Mouse (Mus musculus) liver, embryonic 14.5 days (tissue): ENCODE results near the gene 9930021J03Rik. TPM values are rescaled to one million over a fixed set of nuclear protein-coding genes. Genes with fewer than 3 reads are reported as not detected.

Source experiments
- ATAC-seq: fragments of 200-750 bp; cut with Nextera tagmentation; 2 replicates; pipeline ENCODE4 v1.8.0; 2017; ENCODE audit warnings: moderate number of reproducible peaks, mild to moderate bottlenecking, moderate library complexity; ENCODE audit not compliant: insufficient read depth
- DNase-seq, 3 experiments: peaks; one replicate each; pipeline ENCODE4 v3.0.0-alpha.2; 2012 to 2013; ENCODE audit warnings: low read depth in 3 of 3, low spot score in 3 of 3
- H3K27ac ChIP-seq: fragments of 300-500 bp; sonication (generic); 2 replicates; pipeline ENCODE4 v1.5.1; 2014; ENCODE audit warnings: moderate library complexity, mild to moderate bottlenecking, control low read depth, inconsistent platforms
- H3K27me3 ChIP-seq: fragments of 300-500 bp; sonication (generic); 2 replicates; pipeline ENCODE4 v1.6.1; 2014; ENCODE audit warnings: mild to moderate bottlenecking, low read length, moderate library complexity; ENCODE audit not compliant: control insufficient read depth, insufficient read depth
- H3K36me3 ChIP-seq: fragments of 300-500 bp; sonication (generic); replicated peaks from 2 replicates; pipeline ENCODE4 v1.6.1; 2014; ENCODE audit warnings: low read depth; ENCODE audit not compliant: control insufficient read depth, insufficient read depth
- H3K4me1 ChIP-seq, 2 experiments: fragments of 200-500 bp in 1 of 2; fragments of 300-500 bp in 1 of 2; sonication (generic) in 1 of 2; replicated peaks; 2 replicates each; pipeline ENCODE4 v1.6.1; 2012 to 2014; ENCODE audit warnings: antibody characterized with exemption in 1 of 2, inconsistent platforms in 1 of 2, low read length in 1 of 2; ENCODE audit not compliant: control insufficient read depth in 2 of 2, insufficient read depth in 2 of 2
- H3K4me2 ChIP-seq: fragments of 300-500 bp; sonication (generic); 2 replicates; pipeline ENCODE4 v1.6.1; 2014; ENCODE audit warnings: low read depth, mild to moderate bottlenecking, control low read depth, moderate library complexity
- H3K4me3 ChIP-seq, 2 experiments: fragments of 200-500 bp in 1 of 2; fragments of 300-500 bp in 1 of 2; sonication (generic) in 1 of 2; 2 replicates each; pipeline ENCODE4 v1.5.1; 2012 to 2014; ENCODE audit warnings: low read depth in 2 of 2, low read length in 2 of 2, mild to moderate bottlenecking in 2 of 2, control low read depth in 1 of 2, inconsistent platforms in 1 of 2, moderate library complexity in 1 of 2; ENCODE audit not compliant: insufficient read depth in 1 of 2
- H3K9ac ChIP-seq: fragments of 300-500 bp; sonication (generic); replicated peaks from 2 replicates; pipeline ENCODE4 v1.6.1; 2014; ENCODE audit warnings: mild to moderate bottlenecking, control low read depth, moderate library complexity
- H3K9me3 ChIP-seq: fragments of 300-500 bp; sonication (generic); 2 replicates; pipeline ENCODE4 v1.6.1; 2016; ENCODE audit warnings: low read length, mixed read lengths; ENCODE audit not compliant: control insufficient read depth
- CTCF ChIP-seq: IDR thresholded peaks from 2 replicates; pipeline ENCODE4 v1.5.1; 2016; ENCODE audit warnings: antibody characterized with exemption, low read depth, control low read depth
- EP300 ChIP-seq: IDR thresholded peaks from 2 replicates; pipeline ENCODE4 v1.6.1; 2016; ENCODE audit warnings: antibody characterized with exemption, low read depth
- WGBS: fragments of 180-500 bp; shearing (Covaris S2); extraction: QIAGEN DNeasy Blood & Tissue Kit; methylation state at CpG from one replicate; pipeline ENCODE4 v1.1.7; 2014; ENCODE audit not compliant: insufficient replicate concordance; 5-methylcytosine and 5-hydroxymethylcytosine counted together
- polyA plus RNA-seq, 2 experiments: library from polyadenylated mRNA; depleted of rRNA in 1 of 2; stranded (reverse) in 1 of 2; unstranded in 1 of 2; fragments of >200 nt; fragmentation: Nextera tagmentation in 1 of 2; extraction: Ambion mirVana in 1 of 2; gene quantifications; 2 replicates each; pipeline versions ENCODE4 v1.2.1 to v1.2.3; 2012 to 2014

Gene 9930021J03Rik
- polyA plus RNA-seq, 2 experiments: 1.9 to 4.1 TPM

GRCm38 (mm10) chr19:29701707-29702106 is 104.1 kb downstream of the 9930021J03Rik start:
- WGBS: 54% methylated on average over 4 of the region's 4 CpGs
- DNase-seq (no peak), ATAC-seq (no peak)
- H3K9me3 ChIP-seq: no peaks in the 10 kb centered on the region
- no peak overlapping the region for H3K9ac ChIP-seq
- H3K27ac ChIP-seq: no peak overlapping the region
- H3K36me3 ChIP-seq: no peaks in the 10 kb centered on the region
- H3K4me3 ChIP-seq: no peak overlapping the region
- TF ChIP-seq EP300 (no peak), CTCF (no peak)
- H3K4me2 ChIP-seq: no peak overlapping the region
- no peaks in the 10 kb centered on the region for H3K27me3 ChIP-seq
- no peaks in the 10 kb centered on the region for H3K4me1 ChIP-seq

GRCm38 (mm10) chr19:29697245-29697874 is 108.4 kb downstream of the 9930021J03Rik start, which contains the start of gene Mlana:
Gene Mlana, plus strand, starts transcription at chr19:29697824.
- H3K9me3 ChIP-seq: no peaks in the 10 kb centered on the region
- WGBS: 44% methylated on average over 3 of the region's 3 CpGs
- H3K9ac ChIP-seq: no peak within 1 kb of the TSS
- H3K4me3 ChIP-seq: no peak within 1 kb of the TSS
- DNase-seq: no peak
- no peaks in the 10 kb centered on the region for H3K27me3 ChIP-seq
- H3K36me3 ChIP-seq: no peaks in the 10 kb centered on the region
- no peak for TF ChIP-seq CTCF
- TF ChIP-seq EP300: no peak
- ATAC-seq: no peak
- no peak within 1 kb of the TSS for H3K4me2 ChIP-seq
- H3K4me1 ChIP-seq: no peaks in the 10 kb centered on the region
- no peak within 1 kb of the TSS for H3K27ac ChIP-seq

DNA sequence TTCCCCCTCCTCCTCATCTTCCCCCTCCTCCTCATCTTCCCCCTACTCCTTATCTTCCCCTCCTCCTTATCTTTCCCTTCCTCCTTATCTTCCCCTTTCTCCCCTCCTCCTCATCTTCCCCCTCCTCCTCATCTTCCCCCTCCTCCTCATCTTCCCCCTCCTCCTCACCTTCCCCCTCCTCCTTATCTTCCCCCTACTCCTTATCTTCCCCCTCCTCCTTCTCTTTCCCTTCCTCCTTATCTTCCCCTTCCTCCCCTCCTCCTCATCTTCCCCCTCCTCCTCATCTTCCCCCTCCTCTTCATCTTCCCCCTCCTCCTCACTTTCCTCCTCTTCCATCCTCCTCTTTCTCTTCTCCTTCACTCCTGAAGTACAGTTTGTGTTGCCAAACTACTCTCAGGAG is 108.9 kb downstream of the 9930021J03Rik start:
- ATAC-seq (no peak), DNase-seq (no peak)
- H3K4me3 ChIP-seq: no peak overlapping the region
- H3K4me1 ChIP-seq: no peaks in the 10 kb centered on the region
- TF ChIP-seq EP300: no peak
- TF ChIP-seq CTCF: no peak
- no peak overlapping the region for H3K9ac ChIP-seq
- H3K27ac ChIP-seq: no peak overlapping the region
- H3K36me3 ChIP-seq: no peaks in the 10 kb centered on the region
- no peak overlapping the region for H3K4me2 ChIP-seq
- no peaks in the 10 kb centered on the region for H3K27me3 ChIP-seq
- no peaks in the 10 kb centered on the region for H3K9me3 ChIP-seq

DNA sequence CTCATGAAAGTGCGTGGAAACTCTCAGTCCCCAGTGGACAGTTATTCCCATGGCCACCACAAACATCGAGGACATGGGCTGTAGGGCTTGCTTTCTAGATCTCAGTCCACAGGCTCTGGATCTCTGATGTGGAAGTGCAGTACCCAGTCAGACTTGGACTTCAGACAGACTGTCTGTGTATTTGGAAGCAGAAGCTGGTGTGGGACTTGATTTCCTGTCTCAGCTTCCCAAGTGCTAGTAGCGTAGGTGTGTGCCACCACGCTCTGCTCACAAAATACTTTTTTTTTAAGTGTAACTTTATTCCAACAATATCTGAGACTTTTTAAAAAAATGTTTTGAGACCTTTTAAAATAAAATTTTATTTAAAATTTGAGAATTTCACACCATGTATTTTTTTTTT is 109.5 kb downstream of the 9930021J03Rik start:
- Histone ChIP-seq H3K9ac (no peak overlapping the region), H3K4me2 (no peak overlapping the region), H3K27ac (no peak overlapping the region), H3K4me3 (no peak overlapping the region), H3K4me1 (no peaks in the 10 kb centered on the region), H3K9me3 (no peaks in the 10 kb centered on the region), H3K36me3 (no peaks in the 10 kb centered on the region), H3K27me3 (no peaks in the 10 kb centered on the region)
- TF ChIP-seq CTCF: no peak
- TF ChIP-seq EP300: no peak
- no peak for DNase-seq
- WGBS: 76% methylated on average over 4 of the region's 4 CpGs
- no peak for ATAC-seq

GRCm38 (mm10) chr19:29695071-29695470 is 110.7 kb downstream of the 9930021J03Rik start:
- WGBS: 80% methylated on average over 10 of the region's 10 CpGs
- Histone ChIP-seq H3K27ac (no peak overlapping the region), H3K9me3 (no peaks in the 10 kb centered on the region), H3K4me1 (no peaks in the 10 kb centered on the region), H3K36me3 (no peaks in the 10 kb centered on the region), H3K27me3 (no peaks in the 10 kb centered on the region), H3K4me2 (no peak overlapping the region), H3K4me3 (no peak overlapping the region), H3K9ac (no peak overlapping the region)
- no peak for DNase-seq
- TF ChIP-seq EP300 (no peak), CTCF (no peak)
- ATAC-seq: no peak
